Mouse (Mus musculus) layer of hippocampus, postnatal 14 days (tissue): ENCODE measurements around the gene Itgb1bp2. TPM values are rescaled to one million over a fixed set of nuclear protein-coding genes. Genes with fewer than 3 reads are reported as not detected.

Source experiments
- DNase-seq, 2 experiments: peaks; one replicate each; pipeline ENCODE4 v3.0.0; 2021 to 2022; ENCODE audit warnings: low spot score in 2 of 2, mixed read lengths in 1 of 2
- long read RNA-seq, 2 experiments: library from polyadenylated mRNA; stranded (forward); transcript quantifications; one replicate each; pipeline ENCODE4 v2.0.0; 2021
- total RNA-seq, 2 experiments: library from RNA; stranded (reverse); gene quantifications; 2 replicates each; pipeline ENCODE4 v1.2.3; 2021

Itgb1bp2 gene
- total RNA-seq, result 1 to 10 TPM in 1 of 2 experiments, under 1 TPM in 1; 0.74 to 1.5 TPM
- long read RNA-seq, experiment 1, result 0 reads
- long read RNA-seq, experiment 2, result 0 reads

GRCm38 (mm10) chrX:101448886-101449475 lies at the start of gene Itgb1bp2:
Gene Itgb1bp2 (plus strand): TSS chrX:101449088.
- DNase-seq, result no peak

- peak; percentile 30 to 45 for DNase-seq
Observed at GRCm38 (mm10) chrX:101418946-101419724, 29.8 kb upstream of the Itgb1bp2 start.

GRCm38 (mm10) chrX:101419725-101420699 lies 28.9 kb upstream of the Itgb1bp2 start:
- DNase-seq, result peak; percentile 80 to 85

GRCm38 (mm10) chrX:101420700-101421095 lies 28.2 kb upstream of the Itgb1bp2 start, which contains the start of gene Zmym3:
Gene Zmym3 (minus strand): TSS chrX:101420849.
- DNase-seq, result no peak

GRCm38 (mm10) chrX:101423462-101423861 lies 25.4 kb upstream of the Itgb1bp2 start:
- no peak for DNase-seq

GRCm38 (mm10) chrX:101427774-101428173 lies 21.1 kb upstream of the Itgb1bp2 start:
- DNase-seq, result no peak

GRCm38 (mm10) chrX:101428785-101429141 lies 20.1 kb upstream of the Itgb1bp2 start:
- DNase-seq, result peak; percentile 9 to 12

GRCm38 (mm10) chrX:101429142-101429949 lies 19.5 kb upstream of the Itgb1bp2 start, which contains the start of gene Nono:
Gene Nono (plus strand): TSS chrX:101429318.
- peak; percentile 76 to 91 for DNase-seq

DNA sequence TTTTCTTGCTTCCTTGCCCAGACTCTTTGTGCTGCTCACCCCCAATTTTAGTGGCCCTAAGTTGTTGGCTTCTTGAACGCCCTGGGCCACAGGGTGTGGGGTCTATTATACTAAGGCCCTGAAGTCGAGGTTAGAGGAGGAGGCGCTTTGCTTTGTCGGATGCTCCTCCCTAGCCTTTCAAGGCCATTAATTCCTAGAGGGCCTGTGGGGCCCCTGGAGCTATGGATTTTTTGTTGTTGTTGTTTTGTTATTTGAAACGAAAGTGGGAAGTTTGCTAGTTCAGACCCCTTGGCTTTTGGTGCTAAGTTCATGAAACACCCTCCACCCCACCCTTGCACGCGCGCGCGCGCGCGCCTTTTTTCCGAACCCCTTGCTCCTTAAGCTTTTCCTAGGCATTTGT lies 18.9 kb upstream of the Itgb1bp2 start:
- peak in 1 of 2 experiments; percentile 18 for DNase-seq

GRCm38 (mm10) chrX:101451147-101451546 lies 2.3 kb downstream of the Itgb1bp2 start:
- DNase-seq, result no peak

DNA sequence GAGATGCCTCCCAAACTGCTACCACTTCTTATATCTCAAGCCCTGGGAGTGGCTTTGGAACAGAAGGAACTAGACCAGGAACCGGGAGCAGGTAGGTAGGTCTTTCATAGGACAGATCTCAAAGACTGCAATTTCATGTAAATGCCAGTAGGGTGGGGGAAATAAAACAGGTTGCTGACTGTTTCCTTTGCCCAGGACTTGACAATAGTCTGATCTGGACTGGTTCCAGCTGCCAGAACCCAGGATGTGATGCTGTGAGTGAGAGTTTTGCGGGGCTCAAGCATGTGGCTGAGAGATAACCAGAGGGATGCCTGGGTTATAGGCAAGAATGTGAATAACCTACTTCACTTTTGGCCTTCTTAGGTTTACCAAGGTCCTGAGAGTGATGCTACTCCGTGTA lies 2.7 kb downstream of the Itgb1bp2 start:
- DNase-seq, result no peak

DNA sequence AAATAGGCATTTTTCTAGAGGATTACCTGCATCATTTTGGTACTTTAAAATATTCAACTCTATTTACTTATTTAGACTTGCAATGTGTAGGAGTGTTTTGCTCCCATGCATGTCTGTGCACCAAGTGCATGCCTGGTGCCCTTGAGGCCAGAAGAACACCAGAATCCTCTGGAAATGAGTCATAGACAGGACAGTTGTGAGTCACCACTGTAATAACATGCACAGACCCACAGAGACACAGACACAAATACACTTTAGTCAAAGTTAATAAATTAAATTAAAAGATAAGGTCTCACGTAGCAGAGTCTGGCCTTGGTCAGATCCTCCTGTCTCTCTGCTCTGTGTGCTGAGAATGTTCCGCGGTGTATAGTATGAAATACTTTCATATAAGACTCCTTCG lies 23.3 kb downstream of the Itgb1bp2 start:
- DNase-seq, result no peak

GRCm38 (mm10) chrX:101481604-101482350 lies 32.9 kb downstream of the Itgb1bp2 start:
- no peak for DNase-seq

DNA sequence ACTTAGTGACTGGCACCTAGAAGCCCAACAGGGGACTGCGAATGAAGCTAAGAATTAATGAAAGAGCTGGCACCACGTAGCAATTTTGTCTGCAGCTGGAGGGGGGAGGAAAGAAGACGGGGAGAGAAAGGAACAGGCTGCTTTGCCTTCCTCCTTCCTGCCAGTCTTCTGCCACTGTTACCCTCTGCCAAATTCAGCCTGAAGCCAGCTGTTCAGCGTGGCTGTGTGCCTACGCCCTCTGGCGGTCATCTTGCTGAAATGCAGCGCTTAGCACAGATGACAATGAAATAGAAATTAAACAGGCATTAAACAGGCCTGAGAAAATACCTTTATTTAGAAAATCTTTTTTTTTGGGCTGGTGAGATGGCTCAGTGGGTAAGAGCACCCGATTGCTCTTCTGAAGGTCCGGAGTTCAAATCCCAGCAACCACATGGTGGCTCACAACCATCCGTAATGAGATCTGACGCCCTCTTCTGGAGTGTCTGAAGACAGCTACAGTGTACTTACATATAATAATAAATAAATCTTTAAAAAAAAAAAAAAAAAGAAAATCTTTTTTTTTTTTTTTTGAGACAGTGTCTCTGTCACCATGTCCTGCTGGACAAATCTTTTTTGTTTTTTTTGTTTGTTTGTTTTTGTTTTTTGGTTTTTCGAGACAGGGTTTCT lies 37.7 kb downstream of the Itgb1bp2 start:
- DNase-seq, result peak; percentile 46 to 64

Other genes starting within 250 kb of the Itgb1bp2 start
- gene Snx12, start 226.5 kb upstream of the Itgb1bp2 start, total RNA-seq, result 10 to 100 TPM; 76.8 to 82.5 TPM
- gene Foxo4, start 194.6 kb upstream of the Itgb1bp2 start, total RNA-seq, result 10 to 100 TPM; 16.7 to 17.2 TPM
- not detected for gene Gm614, start 185.1 kb upstream of the Itgb1bp2 start, total RNA-seq
- gene Il2rg, start 180.8 kb upstream of the Itgb1bp2 start, total RNA-seq, result 1 to 10 TPM; 1.8 to 2.7 TPM
- not detected for gene Gm20489, start 180.1 kb upstream of the Itgb1bp2 start, total RNA-seq
- gene Med12, start 175.1 kb upstream of the Itgb1bp2 start, total RNA-seq, result 10 to 100 TPM; 31.0 to 32.8 TPM
- gene Nlgn3, start 149.9 kb upstream of the Itgb1bp2 start, total RNA-seq, result 100 to 1,000 TPM; 212 to 221 TPM
- gene Gjb1, start 72.7 kb upstream of the Itgb1bp2 start, total RNA-seq, result 1 to 10 TPM; 4.6 to 5.5 TPM
- 100 to 1,000 TPM; 131 to 135 TPM for gene Zmym3, start 28.2 kb upstream of the Itgb1bp2 start, total RNA-seq
- gene Nono, start 19.8 kb upstream of the Itgb1bp2 start, total RNA-seq, result 100 to 1,000 TPM; 142 to 155 TPM
- 10 to 100 TPM; 52.3 to 57.0 TPM for gene Taf1, start 83.6 kb downstream of the Itgb1bp2 start, total RNA-seq
- 100 to 1,000 TPM; 187 to 208 TPM for gene Ogt, start 191.0 kb downstream of the Itgb1bp2 start, total RNA-seq